Mouse (Mus musculus) kidney, adult 2 months (tissue): Measurements from ENCODE around the gene Car14. TPM values are rescaled to one million over a fixed set of nuclear protein-coding genes. Genes with fewer than 3 reads are reported as not detected.
"Not testable (repeated sequence)": the region's sequence is repeated elsewhere in the genome, so short reads cannot be mapped to it uniquely, and the experiment has no call there.

Source experiments
- DNase-seq: peaks from one replicate; pipeline ENCODE4 v3.0.0; 2021
- H3K27ac ChIP-seq: fragments of 200-500 bp; 2 replicates; pipeline ENCODE4 v1.5.1; 2012; ENCODE audit warnings: low read depth, low read length, control low read depth, inconsistent platforms; ENCODE audit not compliant: insufficient read depth
- H3K27me3 ChIP-seq: fragments of 200-500 bp; replicated peaks from 2 replicates; pipeline ENCODE4 v1.6.1; 2012; ENCODE audit warnings: mild to moderate bottlenecking, moderate library complexity, low read length, inconsistent platforms; ENCODE audit not compliant: control insufficient read depth, insufficient read depth
- H3K36me3 ChIP-seq: fragments of 200-500 bp; 2 replicates; pipeline ENCODE4 v1.6.1; 2012; ENCODE audit warnings: mild to moderate bottlenecking, moderate library complexity, low read length, inconsistent platforms; ENCODE audit not compliant: control insufficient read depth, insufficient read depth
- H3K4me1 ChIP-seq: fragments of 200-500 bp; 2 replicates; pipeline ENCODE4 v1.6.1; 2011; ENCODE audit warnings: low read length; ENCODE audit not compliant: control insufficient read depth, insufficient read depth
- H3K4me3 ChIP-seq: fragments of 200-500 bp; 2 replicates; pipeline ENCODE4 v1.5.1; 2011; ENCODE audit warnings: mild to moderate bottlenecking, low read depth, low read length, control low read depth; ENCODE audit not compliant: insufficient read depth
- CTCF ChIP-seq: fragments of 200-500 bp; conservative IDR thresholded peaks from 2 replicates; pipeline ENCODE4 v1.5.1; 2011; ENCODE audit warnings: low read depth, mild to moderate bottlenecking, control low read depth, low read length, moderate library complexity, mixed read lengths; ENCODE audit not compliant: insufficient read depth, insufficient read length
- POLR2A ChIP-seq: fragments of 200-500 bp; IDR thresholded peaks from one replicate; pipeline ENCODE4 v1.6.1; 2011; ENCODE audit warnings: low read depth, low read length, control low read depth
- WGBS: fragments of 180-500 bp; shearing (Covaris S2); methylation state at CpG from one replicate; pipeline ENCODE4 v1.1.7; 2018; 5-methylcytosine and 5-hydroxymethylcytosine counted together
- polyA plus RNA-seq: library from polyadenylated mRNA; depleted of rRNA; stranded (reverse); fragments of >200 nt; gene quantifications from 2 replicates; pipeline ENCODE4 v1.2.3, GENCODE M21; 2012

The Car14 gene
- polyA plus RNA-seq, 1 experiment, result 206 TPM

- no peak overlapping the region for H3K27ac ChIP-seq
- H3K4me3 ChIP-seq, result peak overlapping the region; percentile 11; the same call in 1 of the 2 replicates
- WGBS, result 4% methylated on average over 18 of the region's 18 CpGs
- DNase-seq, result peak; percentile 51
- no peaks in the 10 kb centered on the region for H3K36me3 ChIP-seq
- no peaks in the 10 kb centered on the region for H3K27me3 ChIP-seq
- TF ChIP-seq POLR2A, result no peak
- no peak for TF ChIP-seq CTCF
- H3K4me1 ChIP-seq, result peaks cover 15% of the 10 kb centered on the region
Observed at GRCm38 (mm10) chr3:95905146-95905939, 852 bp upstream of the Car14 start.

- peak; percentile 89 for DNase-seq
- peaks cover 20% of the 10 kb centered on the region for H3K4me1 ChIP-seq
- WGBS, result 20% methylated on average over 15 of the region's 15 CpGs
- H3K27me3 ChIP-seq, result no peaks in the 10 kb centered on the region
- TF ChIP-seq CTCF, result no peak
- TF ChIP-seq POLR2A, result peak; percentile 46
- H3K36me3 ChIP-seq, result no peaks in the 10 kb centered on the region
- peak overlapping the region; percentile 46 for H3K4me3 ChIP-seq
- peak overlapping the region; percentile 85 for H3K27ac ChIP-seq
Observed at GRCm38 (mm10) chr3:95903753-95904502, 563 bp downstream of the Car14 start.

DNA sequence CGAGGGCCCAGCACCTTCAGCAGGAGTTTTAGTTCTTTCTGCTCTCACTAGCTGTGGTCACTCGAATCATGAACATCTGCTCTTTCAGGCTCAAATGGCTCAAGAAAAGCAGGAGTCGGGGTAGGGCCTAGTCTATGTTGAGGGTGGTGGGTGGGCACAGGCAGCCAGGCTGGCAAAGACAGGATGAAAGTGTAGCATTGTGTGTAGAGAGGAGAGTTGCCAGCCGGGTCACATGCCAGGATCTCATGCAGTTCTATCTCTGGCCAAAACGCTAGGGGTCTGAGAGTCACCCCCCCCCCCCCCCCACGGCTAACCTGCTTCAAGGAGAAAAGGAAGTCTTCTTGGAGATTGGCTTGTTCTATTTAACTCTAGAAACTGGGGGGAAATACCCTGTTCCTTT, 1.8 kb downstream of the Car14 start:
- no peak for TF ChIP-seq CTCF
- WGBS, result 32% methylated on average over 6 of the region's 6 CpGs
- Histone ChIP-seq H3K4me3 (peak overlapping the region; percentile 31; the same call in 1 of the 2 replicates), H3K4me1 (peaks cover 20% of the 10 kb centered on the region), H3K27me3 (no peaks in the 10 kb centered on the region), H3K27ac (peak overlapping the region; percentile 97), H3K36me3 (no peaks in the 10 kb centered on the region)
- peak; percentile 48 for DNase-seq

DNA sequence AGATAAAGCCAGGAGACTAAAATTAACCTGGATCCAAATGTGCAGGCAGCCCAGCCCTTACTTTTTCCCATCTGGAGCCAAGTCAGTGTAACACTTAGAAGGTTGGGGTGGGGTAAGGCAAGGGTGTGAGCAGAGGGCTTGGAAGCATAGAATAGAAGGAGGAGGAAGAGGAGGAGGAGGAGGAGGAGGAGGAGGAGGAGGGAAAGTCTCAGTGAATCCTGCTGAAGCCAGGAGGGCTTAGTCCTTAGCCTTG, 2.2 kb downstream of the Car14 start:
- Histone ChIP-seq H3K4me1 (peaks cover 20% of the 10 kb centered on the region), H3K27ac (peak overlapping the region; percentile 89), H3K4me3 (peak overlapping the region; percentile 31), H3K27me3 (no peaks in the 10 kb centered on the region), H3K36me3 (no peaks in the 10 kb centered on the region)
- no peak for DNase-seq
- TF ChIP-seq POLR2A, result no peak
- no peak for TF ChIP-seq CTCF

- Histone ChIP-seq H3K4me3 (peak overlapping the region; percentile 31; the same call in 1 of the 2 replicates), H3K4me1 (peaks cover 17% of the 10 kb centered on the region), H3K27me3 (no peaks in the 10 kb centered on the region), H3K27ac (peak overlapping the region; percentile 89), H3K36me3 (no peaks in the 10 kb centered on the region)
- DNase-seq, result peak; percentile 89
- TF ChIP-seq CTCF (no peak), POLR2A (no peak)
- WGBS, result 42% methylated on average over 9 of the region's 9 CpGs
Observed at GRCm38 (mm10) chr3:95901616-95902372, 2.7 kb downstream of the Car14 start.

DNA sequence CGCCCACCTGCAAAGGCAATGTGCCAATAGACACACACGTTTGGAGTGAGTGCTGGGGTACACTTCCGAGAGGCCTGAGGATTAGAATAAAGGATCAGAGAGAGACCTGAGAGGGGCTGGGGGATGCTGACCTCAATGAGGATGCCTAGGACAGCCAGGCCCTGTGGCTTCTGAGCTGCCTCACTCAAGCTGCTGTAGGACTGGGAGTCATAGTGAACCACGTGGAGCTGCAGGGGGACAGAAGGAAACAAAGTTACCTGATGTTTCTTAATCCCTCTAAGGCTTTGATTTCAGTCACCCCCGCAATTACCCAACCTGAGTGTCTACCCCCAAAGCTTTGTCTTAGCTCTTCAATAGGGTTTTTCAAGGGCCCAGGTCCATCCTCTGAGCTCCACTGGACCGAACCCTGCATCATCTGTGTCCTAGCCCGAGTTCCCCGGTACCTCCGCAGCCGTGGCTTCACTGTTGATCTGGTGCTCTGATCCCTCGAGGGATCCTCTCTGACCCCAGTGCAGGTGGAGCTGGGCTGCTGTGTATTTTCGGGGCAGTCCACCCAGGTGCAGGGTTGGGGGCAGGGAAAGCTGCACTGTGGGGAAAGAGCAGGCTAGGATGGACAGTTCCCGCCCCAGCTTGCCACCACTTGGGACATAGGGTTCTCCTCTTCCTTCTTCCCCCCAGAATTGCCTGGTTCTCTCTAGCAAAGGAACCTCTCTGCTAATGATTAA, 4.5 kb downstream of the Car14 start:
- no peaks in the 10 kb centered on the region for H3K36me3 ChIP-seq
- WGBS, result 54% methylated on average over 13 of the region's 13 CpGs
- H3K27me3 ChIP-seq, result no peaks in the 10 kb centered on the region
- TF ChIP-seq POLR2A (no peak), CTCF (no peak)
- H3K27ac ChIP-seq, result no peak overlapping the region
- peaks cover 15% of the 10 kb centered on the region for H3K4me1 ChIP-seq
- no peak for DNase-seq
- H3K4me3 ChIP-seq, result no peak overlapping the region

DNA sequence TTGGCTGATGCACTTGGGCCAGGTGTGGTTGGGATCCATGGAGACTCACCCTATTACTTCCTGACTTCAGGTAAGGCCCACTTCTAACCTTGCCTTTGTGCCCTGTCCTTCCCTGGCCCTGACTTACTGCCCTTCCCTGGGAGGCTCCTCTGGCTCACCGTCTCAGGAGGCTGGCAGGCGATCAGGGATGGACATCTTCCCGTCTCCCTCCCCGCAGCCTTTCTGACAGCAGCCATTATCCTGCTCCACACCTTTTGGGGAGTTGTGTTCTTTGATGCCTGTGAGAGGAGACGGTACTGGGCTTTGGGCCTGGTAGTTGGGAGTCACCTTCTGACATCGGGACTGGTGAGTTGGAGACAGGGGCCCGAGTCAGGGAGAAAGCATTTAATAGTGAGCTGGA, 9.0 kb downstream of the Car14 start:
- not testable (repeated sequence) for H3K27me3 ChIP-seq, DNase-seq, H3K4me1 ChIP-seq, H3K4me3 ChIP-seq, H3K27ac ChIP-seq, H3K36me3 ChIP-seq
- 77% methylated on average over 7 of the region's 7 CpGs for WGBS
